Mouse (Mus musculus) c-Kit-positive CD71-positive TER-119-positive erythroid progenitor cells, embryonic 14.5 days (primary cell): Measurements from ENCODE around the gene Siglecg.

ENCODE experiments used
- DNase-seq: peaks from one replicate; pipeline ENCODE4 v3.0.0-alpha.2; 2013; ENCODE audit warnings: low spot score

Gene Siglecg

DNA sequence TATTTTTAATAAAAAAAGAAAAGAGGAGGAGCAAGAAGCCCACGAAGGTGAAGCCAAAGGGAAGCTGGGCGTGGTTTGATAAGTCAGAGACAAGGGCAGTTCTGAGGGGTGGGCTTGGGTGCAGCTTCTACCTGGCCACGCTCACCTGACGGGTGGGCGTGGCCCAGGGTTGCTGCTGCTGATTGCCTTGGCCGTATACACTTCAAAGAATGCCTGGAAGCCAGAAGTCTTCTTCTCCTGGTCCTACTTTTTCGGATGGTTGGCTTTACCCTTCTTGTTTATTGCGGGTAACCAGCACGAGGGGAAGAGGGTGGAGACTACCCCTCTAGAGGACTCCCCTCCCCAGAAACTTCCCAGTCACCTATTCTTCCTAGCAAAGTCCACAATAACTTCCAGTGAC lies 34.7 kb downstream of the Siglecg start:
- no peak for DNase-seq

DNA sequence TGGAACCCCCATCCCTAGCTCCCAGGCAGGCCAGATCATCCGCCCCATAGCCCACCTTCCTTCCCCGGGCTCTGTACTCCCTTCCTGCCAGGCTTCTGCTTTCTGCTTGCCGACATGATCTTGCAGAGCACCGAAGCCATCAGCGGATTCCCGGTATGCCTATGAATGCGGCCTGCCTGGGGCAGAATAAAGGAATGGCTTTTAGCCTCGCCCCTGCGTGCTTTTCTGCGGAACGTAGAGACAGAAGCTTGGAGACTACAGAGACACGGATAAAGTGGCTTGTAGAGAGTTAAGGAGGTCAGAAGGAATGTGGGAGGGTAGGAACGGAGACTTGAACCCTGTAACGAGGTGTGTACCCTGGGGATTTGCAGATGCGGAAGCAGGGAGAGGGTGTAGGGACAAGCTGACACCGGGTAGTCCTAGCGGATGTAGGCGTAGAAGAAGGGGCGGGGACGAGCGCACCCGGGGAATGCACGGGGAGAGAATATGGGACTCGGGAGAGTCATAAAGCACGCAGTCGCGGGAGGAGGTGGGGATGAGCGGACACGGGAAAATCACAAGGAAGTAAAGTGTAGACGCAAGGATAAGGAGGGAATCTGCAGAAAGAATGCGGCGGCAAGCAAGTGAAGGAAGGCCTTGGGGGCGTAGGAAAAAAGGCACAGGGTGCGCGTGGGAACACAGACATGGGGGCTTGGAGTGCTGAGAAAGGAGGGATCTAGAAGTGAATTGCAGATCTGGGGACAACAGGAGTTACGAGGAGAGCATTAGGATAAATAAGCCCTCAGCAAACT lies 35.3 kb downstream of the Siglecg start:
- DNase-seq = peak; percentile 59

DNA sequence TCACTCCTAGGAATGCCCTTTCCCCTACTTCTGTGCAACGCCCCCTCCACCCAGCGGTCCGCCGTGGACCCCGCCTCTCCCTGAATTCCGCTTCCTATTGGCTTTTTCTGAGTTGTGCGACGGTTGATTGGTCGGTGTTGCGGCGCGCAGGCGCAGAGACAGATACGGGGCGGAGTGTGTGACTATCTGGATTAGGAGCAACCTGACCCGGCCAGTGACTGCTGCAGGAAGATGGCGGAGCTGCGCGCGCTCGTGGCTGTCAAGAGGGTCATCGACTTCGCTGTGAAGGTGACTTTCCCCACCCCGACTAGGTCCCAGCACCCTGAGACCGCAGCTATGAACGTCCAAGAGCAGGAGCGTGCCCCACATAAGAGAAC lies 35.9 kb downstream of the Siglecg start, which contains the start of the genes Etfb and Gm45233:
TSS of gene Etfb (plus strand) at position 167 of the 377 bp plus-strand sequence.
TSS of gene Gm45233 (plus strand) at position 212 of the 377 bp plus-strand sequence.
- DNase-seq = peak; percentile 93

DNA sequence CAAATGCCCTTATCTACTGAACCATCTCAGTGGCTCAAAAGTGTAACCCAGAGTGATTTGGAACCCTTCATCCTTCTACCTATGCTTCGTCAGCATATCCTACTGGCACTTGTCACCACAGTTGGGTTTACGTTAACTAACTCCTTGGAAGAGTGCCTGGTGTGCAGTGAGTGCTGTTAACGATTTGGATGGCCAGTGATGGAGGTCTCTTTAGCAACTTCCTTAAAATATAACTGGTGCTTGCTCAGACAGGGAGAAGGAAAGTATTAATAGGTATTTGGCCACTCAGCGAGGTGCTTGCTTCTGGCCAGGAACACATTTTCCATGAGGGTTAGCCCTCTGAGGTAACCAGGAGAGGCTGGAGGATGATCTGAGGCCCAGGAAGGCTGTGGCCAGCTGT lies 39.8 kb downstream of the Siglecg start:
- no peak for DNase-seq

DNA sequence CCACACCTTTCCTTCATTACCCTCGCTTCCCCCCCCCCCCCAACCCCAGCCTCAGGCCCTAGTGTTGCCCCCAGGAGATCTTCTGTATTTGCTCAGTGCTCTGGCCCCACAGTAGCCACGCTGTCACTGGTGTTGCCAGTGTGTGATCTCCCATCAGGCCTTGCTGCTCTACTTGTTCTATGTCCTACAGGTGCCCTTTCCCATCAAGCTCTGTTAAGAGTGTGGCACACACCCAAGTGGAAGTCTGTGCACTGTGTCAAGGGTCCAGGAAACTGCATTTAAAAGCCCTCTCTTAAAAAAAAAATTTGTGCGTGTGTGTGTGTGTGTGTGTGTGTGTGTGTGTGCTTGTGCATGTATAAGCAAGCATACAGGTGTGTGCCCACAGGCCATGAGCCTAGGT lies 40.2 kb downstream of the Siglecg start:
- DNase-seq = no peak

DNA sequence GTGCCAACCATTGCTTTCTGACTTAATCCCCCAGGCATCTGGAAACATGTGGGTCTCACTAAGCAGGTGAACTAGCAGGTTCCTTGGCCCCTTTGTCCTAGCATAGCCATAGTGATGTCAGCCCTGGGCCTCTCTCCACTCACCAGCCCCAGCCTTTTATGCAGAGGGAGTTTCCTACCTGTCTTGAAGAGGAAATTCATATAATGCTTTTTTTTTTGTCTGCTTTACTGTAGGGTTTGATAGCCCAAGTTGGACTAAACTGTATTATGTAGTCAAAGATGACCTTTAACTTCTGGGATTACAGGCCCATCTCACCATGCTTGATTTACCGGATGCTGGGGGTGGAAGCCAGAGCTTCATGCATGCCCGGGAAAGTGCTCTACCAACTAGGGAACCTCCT lies 41.8 kb downstream of the Siglecg start:
- no peak for DNase-seq

DNA sequence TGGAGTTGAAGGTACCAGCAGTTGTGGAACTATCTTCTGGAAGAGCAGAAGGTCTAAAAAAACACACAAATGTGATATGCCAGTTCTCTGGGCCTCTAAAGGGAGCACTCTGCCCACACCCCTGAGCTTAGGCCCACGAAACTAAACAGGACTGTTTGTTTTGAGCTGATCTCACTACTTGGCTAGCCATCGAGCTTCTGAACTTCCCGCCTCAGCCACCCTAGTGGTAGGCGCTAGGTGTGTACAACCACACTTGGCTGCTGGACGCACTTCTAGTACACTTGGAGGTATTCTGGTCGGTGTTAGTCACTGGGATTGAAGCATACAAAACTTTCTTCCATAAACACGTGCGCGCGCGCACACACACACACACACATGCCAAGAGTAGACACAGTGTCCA lies 43.7 kb downstream of the Siglecg start:
- DNase-seq = no peak

DNA sequence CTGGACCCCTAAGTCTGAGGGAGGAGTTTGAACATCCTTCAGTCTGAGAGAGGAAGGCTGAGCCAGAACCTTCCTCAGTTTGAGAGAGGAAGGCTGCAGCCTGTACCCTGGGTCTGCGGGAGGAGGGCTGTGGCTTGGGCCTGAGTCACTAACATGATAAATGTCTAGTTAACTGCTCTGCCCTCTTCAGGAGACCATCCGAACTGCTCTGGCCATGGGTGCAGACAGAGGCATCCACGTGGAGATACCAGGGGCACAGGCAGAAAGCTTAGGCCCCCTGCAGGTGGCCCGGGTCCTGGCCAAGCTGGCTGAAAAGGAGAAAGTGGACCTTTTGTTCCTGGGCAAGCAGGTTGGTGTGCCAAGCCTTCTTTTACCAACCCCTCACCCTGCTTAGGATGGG lies 44.6 kb downstream of the Siglecg start:
- peak; percentile 14 for DNase-seq

DNA sequence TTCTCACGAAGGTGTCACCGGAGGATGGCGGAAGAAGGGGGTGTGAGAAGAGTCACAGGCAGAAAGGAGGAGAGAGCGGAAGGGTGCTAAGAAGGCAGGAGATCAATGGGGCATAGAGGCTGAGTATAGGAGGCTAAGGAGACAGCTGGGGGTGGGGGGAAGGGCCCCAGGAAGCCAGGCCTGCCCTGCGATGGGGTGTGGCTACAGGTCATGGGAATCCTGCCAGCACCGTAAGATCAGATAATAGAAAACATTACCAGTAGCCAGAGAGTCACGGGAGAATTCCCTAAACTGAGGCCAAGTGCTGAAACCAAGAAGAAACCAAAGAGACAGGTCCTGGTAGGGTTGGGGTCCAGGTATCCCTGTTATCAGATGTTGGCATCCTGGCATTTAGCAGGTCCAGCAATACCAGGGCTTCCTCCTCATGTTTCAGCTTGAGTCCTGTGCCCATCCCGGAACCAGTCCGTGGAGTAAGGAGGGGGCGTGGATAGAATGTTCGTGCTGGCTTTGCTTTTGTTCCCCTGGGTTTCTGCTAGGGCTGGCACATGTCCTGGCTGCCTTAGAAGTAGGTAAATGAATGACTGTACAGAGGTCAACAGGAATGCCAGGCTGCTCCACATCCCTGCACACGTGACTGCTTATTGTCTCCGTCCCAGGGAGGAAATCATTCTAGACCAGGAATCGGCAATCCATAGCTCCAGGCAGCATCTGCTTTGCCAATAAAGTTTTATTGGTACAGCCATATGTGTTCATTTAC lies 45.8 kb downstream of the Siglecg start:
- DNase-seq = no peak

DNA sequence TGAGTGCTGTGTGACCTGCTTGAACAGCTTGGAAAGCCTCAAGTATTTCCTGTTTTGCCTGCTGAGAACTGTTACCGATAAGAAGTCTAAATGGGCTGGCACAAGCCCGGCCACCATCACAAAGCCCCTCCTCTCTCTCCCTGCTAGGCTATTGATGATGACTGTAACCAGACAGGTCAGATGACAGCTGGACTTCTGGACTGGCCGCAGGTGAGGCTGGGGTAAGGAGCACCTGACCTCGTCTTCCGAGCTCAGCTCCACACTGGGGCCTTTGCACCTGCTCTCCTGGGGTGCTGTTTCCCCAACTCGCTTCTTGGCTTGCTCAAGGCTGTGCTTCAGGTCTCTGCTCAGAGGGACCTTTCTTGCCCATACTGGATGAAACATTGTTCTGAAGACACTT lies 46.4 kb downstream of the Siglecg start:
- DNase-seq = no peak

DNA sequence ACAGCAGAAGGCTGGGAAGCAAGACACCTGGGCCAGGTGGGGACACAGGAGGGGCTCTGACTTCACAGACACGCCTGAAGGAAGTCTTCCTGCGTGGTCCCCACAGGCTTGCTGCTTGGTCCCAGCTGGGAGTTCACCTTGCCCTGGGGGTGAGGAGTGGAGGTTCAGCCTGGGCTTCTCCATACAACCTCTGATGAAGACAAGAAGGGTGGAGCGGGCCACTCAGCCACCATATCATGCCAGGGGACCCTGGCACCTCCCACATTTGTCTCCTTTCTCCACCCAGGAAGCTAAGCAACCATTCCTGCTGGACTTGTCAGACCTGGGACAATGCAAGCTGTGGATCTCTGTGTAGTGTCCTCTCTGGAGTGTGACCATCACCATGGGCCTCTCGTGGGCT lies 54.8 kb downstream of the Siglecg start, which contains the start of gene Vsig10l:
TSS of gene Vsig10l (plus strand) at position 301 of the 400 bp plus-strand sequence.
- no peak for DNase-seq

DNA sequence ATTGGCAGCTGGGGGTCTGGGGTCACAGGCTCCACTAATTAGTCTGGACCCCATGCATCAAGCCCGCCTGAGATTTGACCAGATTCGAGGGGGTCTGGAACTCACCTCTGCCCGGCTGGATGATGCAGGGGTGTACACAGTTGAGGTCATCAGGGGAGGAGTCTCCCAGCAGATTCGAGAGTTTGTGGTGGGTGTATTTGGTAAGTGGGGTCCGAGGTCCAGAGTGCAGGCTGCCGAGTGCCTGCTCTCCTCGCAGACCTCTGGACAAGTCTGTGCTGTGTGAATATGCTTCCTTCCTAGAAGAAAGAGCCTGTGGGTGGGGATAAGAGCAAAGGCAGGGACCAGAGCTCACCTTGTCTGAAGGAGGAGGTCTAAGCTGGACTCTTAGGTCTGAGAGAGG lies 56.0 kb downstream of the Siglecg start:
- DNase-seq = no peak

DNA sequence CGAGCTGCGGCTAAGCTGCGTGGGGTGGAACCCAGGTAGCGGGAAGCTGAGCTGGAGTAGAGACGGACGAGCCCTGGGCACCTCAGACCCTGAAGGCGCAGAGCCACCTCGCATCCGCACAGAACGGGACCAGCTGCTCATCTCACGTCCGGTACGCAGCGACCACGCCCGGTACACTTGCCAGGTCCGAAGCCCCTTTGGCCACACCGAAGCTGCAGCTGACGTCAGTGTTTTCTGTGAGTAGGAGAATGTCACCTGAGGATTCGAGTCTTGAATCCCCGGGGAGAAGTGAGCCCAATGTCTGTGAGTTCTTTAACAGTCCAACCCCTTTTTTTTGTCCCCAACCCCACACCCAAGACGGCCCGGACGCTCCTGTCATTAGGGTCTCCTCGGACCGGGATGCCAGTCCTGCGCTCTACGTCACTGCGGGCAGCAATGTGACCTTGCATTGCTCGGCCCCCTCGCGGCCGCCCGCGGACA lies 56.9 kb downstream of the Siglecg start:
- DNase-seq = no peak

DNA sequence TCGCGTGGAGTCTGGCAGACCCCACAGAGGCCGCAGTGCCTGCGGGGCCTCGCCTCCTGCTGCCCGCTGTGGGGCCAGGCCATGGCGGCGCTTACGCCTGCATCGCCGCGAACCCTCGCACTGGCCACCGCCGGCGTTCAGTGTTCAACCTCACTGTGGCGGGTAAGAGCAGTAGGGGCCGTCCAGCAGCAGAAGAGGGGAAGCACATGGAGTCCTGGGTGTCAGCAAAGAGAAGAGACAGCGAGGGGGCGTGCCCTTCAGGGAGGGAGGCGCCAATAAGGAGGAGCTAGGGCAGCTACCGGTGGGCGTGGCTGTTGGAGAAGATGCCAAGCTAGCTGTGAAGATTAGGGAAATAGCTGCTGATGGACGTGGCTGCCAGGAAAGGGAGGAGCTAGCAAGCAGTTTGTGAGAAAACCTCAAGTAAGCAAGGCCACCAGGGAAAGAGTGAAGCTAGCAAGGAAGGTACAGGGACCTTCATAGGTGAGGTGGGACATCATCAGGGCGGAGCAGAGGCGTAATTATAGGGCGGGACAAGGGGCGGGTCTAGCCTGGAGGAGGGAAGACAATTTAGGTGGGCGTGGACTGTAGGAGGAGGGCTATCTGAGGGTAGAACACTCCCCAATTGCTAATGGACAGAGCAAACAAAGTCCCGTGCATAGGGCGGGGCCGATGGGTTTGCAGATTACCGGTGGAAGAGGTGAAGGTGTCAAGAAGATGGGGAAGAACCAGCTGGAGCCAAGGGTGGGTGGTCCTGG lies 57.5 kb downstream of the Siglecg start:
- DNase-seq = peak; percentile 89

DNA sequence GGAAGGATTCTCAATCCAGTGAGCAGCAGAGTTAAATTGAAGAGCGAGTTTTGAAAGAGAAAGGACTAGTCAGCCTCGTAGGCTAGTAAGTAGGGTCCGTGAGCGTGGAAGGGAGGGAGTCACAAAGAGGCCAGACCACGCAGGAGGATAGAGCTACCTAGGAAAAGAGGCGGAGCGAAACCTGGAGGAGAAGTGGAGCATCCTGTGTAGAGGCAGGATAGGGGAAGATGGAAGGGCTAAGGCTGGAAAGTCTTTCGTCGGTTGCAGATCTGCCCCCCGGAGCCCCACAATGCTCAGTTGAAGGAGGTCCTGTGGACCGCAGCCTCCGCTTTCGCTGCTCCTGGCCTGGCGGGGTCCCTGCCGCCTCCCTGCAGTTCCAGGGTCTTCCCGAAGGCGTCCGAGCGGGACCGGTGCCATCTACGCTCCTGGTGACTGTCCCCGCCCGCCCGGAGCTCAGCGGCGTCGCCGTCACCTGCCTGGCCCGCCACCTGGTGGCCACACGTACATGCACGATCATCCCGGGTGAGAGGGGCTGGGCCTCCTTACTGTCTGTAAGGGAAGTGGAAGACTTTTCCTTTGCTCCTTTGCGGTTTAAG lies 58.2 kb downstream of the Siglecg start:
- peak; percentile 66 for DNase-seq
